Mouse (Mus musculus): ENCODE measurements around the gene E2f6.

E2f6 gene

GRCm38 (mm10) chr12:16850431-16851375, 39.9 kb downstream of the E2f6 start:
- peak; percentile 76 to 87 for DNase-seq

- peak; percentile 94 to 96 for DNase-seq
Observed at GRCm38 (mm10) chr12:16853431-16854165, 42.8 kb downstream of the E2f6 start.

GRCm38 (mm10) chr12:16855632-16856305, 45.0 kb downstream of the E2f6 start:
- peak; percentile 44 to 60 for DNase-seq

- no peak for DNase-seq
Observed at GRCm38 (mm10) chr12:16856306-16856679, 45.5 kb downstream of the E2f6 start.

GRCm38 (mm10) chr12:16858081-16858480, 47.3 kb downstream of the E2f6 start:
- no peak for DNase-seq

GRCm38 (mm10) chr12:16859781-16860180, 49.0 kb downstream of the E2f6 start:
- DNase-seq = no peak

- DNase-seq = no peak
Observed at GRCm38 (mm10) chr12:16860533-16860932, 49.8 kb downstream of the E2f6 start.

GRCm38 (mm10) chr12:16860961-16861360, 50.2 kb downstream of the E2f6 start:
- DNase-seq = no peak

GRCm38 (mm10) chr12:16864477-16864876, 53.7 kb downstream of the E2f6 start:
- peak; percentile 43 to 44 for DNase-seq

GRCm38 (mm10) chr12:16865871-16866270, 55.1 kb downstream of the E2f6 start:
- peak; percentile 56 to 67 for DNase-seq

GRCm38 (mm10) chr12:16866460-16866859, 55.7 kb downstream of the E2f6 start:
- no peak for DNase-seq

- no peak for DNase-seq
Observed at GRCm38 (mm10) chr12:16867306-16867705, 56.5 kb downstream of the E2f6 start.

- DNase-seq = no peak
Observed at GRCm38 (mm10) chr12:16868618-16869017, 57.9 kb downstream of the E2f6 start.

GRCm38 (mm10) chr12:16869091-16869778, 58.5 kb downstream of the E2f6 start:
- DNase-seq = peak in 1 of 2 experiments; percentile 36

- DNase-seq = no peak
Observed at GRCm38 (mm10) chr12:16869870-16870404, 59.2 kb downstream of the E2f6 start.

GRCm38 (mm10) chr12:16870405-16871068, 59.8 kb downstream of the E2f6 start:
- peak; percentile 78 to 86 for DNase-seq

- DNase-seq = no peak
Observed at GRCm38 (mm10) chr12:16872006-16872405, 61.2 kb downstream of the E2f6 start.

GRCm38 (mm10) chr12:16872926-16873464, 62.2 kb downstream of the E2f6 start:
- DNase-seq = no peak

GRCm38 (mm10) chr12:16873549-16873948, 62.8 kb downstream of the E2f6 start:
- DNase-seq = no peak

GRCm38 (mm10) chr12:16874086-16874485, 63.3 kb downstream of the E2f6 start:
- DNase-seq = peak; percentile 66 to 85

- DNase-seq = peak; percentile 75 to 81
Observed at GRCm38 (mm10) chr12:16875269-16875668, 64.5 kb downstream of the E2f6 start.
